Mouse (Mus musculus) frontal cortex, postnatal 36 days (tissue): ENCODE data around the gene Yipf7.

Source experiments
- DNase-seq, 2 experiments: peaks; one replicate each; pipeline ENCODE4 v3.0.0; 2022; ENCODE audit warnings: low spot score in 2 of 2

Yipf7 gene

GRCm38 (mm10) chr5:69542489-69542888, at the start of gene Yipf7:
TSS of gene Yipf7 (minus strand) at chr5:69542648.
- peak; percentile 3 to 38 for DNase-seq

GRCm38 (mm10) chr5:69591640-69592461, 49.4 kb upstream of the Yipf7 start, which contains the start of gene Gnpda2:
TSS of gene Gnpda2 (minus strand) at chr5:69592340.
- peak; percentile 88 for DNase-seq

- DNase-seq, result no peak
Measured at GRCm38 (mm10) chr5:69557404-69557935, 15.0 kb upstream of the Yipf7 start.

- DNase-seq, result peak; percentile 97
Measured at GRCm38 (mm10) chr5:69556628-69557403, 14.4 kb upstream of the Yipf7 start, which contains the start of gene Guf1. TSS of gene Guf1 (plus strand) at chr5:69556923.

DNA sequence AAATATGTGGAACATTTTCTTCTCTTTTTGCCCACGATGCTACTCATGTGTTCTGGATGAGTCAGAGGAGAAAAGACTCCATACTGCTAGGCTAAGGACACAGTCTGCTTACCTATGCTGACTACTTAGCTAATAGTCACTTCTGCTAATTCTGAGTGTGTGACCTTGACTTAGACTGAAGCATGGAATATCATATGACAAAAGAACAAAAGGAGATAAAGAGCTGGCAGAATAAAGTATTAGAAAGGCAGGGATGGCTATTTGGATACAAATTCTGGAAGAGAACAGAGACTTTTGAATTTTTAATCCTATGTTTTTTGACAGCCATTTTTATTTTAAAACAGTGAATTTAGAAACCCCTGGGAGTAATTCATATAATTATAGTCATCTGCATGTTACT, 768 bp downstream of the Yipf7 start:
- no peak for DNase-seq

DNA sequence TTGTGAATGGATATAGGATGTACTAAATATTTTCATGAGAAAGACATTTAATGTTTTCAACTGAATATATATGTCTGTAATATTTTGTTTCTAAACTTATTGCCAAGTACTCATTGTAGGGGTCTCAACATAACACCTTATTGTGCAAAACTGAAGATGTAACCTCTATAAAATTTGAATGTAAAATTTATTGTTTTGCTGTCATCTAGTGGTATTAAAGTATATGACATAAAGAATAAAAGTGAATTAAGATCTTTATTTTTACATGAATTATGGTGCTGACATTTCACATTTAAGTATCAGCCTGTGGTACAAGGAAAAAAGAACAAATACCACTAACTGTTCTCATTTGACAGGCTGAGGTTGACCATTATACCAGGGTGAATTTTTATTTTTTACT, 18.5 kb downstream of the Yipf7 start:
- no peak for DNase-seq

DNA sequence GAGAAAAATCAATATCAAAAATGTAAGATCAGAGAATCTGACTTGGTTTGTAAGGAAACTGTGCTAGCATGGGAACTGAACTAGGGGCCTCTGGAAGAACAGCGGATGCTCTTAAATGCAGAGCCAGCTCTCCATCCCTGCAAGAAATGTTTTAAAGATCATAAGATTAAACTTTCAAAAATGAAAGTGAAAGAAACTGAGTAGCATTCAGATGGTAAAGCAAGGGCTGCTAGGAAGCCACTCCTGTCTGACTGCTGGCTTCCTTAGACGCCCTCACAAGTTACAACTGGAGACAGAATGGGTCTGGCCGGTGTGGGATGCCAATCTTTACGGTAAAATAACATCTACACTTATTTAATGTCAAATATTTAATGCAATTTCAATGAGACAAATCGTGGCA, 20.4 kb downstream of the Yipf7 start:
- no peak for DNase-seq

GRCm38 (mm10) chr5:69520661-69521278, 21.7 kb downstream of the Yipf7 start:
- DNase-seq, result peak; percentile 37 to 78

GRCm38 (mm10) chr5:69512203-69512602, 30.2 kb downstream of the Yipf7 start:
- no peak for DNase-seq

- DNase-seq, result no peak
Measured at GRCm38 (mm10) chr5:69511631-69512030, 30.8 kb downstream of the Yipf7 start.

DNA sequence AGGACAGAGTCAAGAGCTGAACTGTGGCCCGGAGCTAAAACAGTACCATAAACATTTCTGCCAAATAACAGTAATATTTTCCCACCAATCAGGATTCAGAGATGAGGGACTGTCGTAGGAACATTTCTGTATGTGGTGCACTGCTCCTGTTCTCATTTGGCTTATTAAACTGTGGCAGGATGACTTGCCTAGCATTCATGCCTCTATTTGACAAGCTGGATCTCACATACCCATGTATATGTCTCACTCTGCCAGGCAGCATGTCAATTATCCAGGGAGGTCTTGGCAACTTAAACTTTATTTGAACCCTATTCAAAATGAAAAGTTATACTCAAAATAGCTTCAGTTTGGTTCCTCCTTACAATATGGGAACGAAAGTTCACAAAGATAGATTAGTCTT, 35.4 kb downstream of the Yipf7 start:
- DNase-seq, result no peak

DNA sequence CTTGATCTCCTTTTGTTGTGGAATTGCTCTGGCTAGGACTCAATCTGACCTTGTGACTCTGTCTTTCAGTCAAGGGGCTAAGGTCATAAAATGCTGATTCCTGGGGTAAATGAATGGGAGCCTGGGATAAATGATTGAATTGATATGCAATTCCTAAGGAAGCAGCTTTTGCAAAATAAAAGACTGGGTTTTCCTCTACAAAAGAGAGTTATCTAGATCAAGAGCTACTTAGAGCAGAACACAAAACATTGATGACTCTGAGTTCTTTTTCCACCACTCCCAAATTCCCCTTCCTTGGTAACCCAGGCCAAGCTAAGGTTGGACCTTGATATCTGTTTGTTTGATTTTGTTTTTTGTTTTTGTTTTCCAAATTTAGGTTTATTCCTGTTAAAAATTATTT, 53.4 kb downstream of the Yipf7 start:
- DNase-seq, result no peak

DNA sequence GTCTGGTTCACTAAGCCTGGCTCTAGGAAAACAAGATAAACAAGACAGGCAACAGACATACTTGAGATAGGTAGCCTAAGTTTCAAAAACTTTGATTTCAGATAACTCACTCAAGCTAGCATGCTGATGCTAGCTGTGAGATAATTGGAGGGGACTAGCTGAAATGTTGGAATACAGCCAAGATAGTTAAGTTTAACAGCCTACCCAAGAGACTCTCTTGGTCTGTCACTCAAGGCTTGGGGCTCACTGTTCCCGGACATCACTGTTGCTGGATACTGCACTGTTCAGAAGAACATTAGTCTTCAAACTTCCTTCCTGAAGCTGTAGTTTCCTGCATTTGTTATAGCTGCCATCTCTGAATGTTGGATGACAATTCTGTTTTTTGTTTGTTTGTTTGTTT, 74.9 kb downstream of the Yipf7 start:
- no peak for DNase-seq
